Comparison of ENCODE assay signal across 8 mouse cellular contexts in genomic region chr7:81788536-81788935, GRCm38 (mm10). TPM values are rescaled to one million over a fixed set of nuclear protein-coding genes. Genes with fewer than 3 reads are reported as not detected.
DNase-seq lines count a peak whose midpoint lies in the region; ATAC-seq and TF ChIP-seq lines count a peak whose summit lies in the region.

No protein-coding gene starts in this region.

- TF ChIP-seq CTCF in thymus, adult 2 months (IDR thresholded peaks at IDR 0.05; ENCODE audit: borderline replicate concordance, control insufficient read depth, extremely low read depth, insufficient read depth, low read length, poor library complexity) = no peak
- no peak for TF ChIP-seq CTCF in kidney, postnatal 0 days (IDR thresholded peaks at IDR 0.05; ENCODE audit: low read depth)

- H3K27me3 ChIP-seq in thymus, adult 2 months (ENCODE audit: control insufficient read depth, insufficient read depth, low read length) = no peaks in the 10 kb centered on the region
- H3K27me3 ChIP-seq in forebrain, embryonic 10.5 days (ENCODE audit: poor library complexity, severe bottlenecking) = no peaks in the 10 kb centered on the region
- H3K27me3 ChIP-seq in kidney, postnatal 0 days (ENCODE audit: insufficient read depth, low read length) = no peaks in the 10 kb centered on the region
- no peaks in the 10 kb centered on the region for H3K27me3 ChIP-seq in midbrain, embryonic 11.5 days (ENCODE audit: control insufficient read depth, insufficient read depth, low read length)

- peak; percentile 36 for DNase-seq in adrenal gland, adult 2 months
- no peak for DNase-seq in adrenal gland, postnatal 4 days (ENCODE audit: low spot score in 2 of 2)
- peak; percentile 14 for DNase-seq in thymus, adult 2 months
- no peak for DNase-seq in thymus, adult 18-20 months
- DNase-seq in forebrain, embryonic 10.5 days (ENCODE audit: extremely low spot score, low spot score) = no peak
- peak; percentile 46 for DNase-seq in kidney, postnatal 0 days (ENCODE audit: low spot score)
- DNase-seq in midbrain, embryonic 11.5 days (ENCODE audit: low spot score, missing footprints) = no peak
- DNase-seq in retina, embryonic 14.5 days (ENCODE audit: low spot score) = no peak

- peak overlapping the region; percentile 83 for H3K4me2 ChIP-seq in kidney, postnatal 0 days (ENCODE audit: low read length)
- H3K4me2 ChIP-seq in midbrain, embryonic 11.5 days = peak overlapping the region; percentile 88

- no peak for ATAC-seq in kidney, postnatal 0 days (replicated peaks; ENCODE audit: low FRiP score, low read depth)
- ATAC-seq in midbrain, embryonic 11.5 days (ENCODE audit: low FRiP score) = peak; percentile 63; the same call in 1 of the 2 replicates

- H3K9me3 ChIP-seq in forebrain, embryonic 10.5 days = no peaks in the 10 kb centered on the region
- H3K9me3 ChIP-seq in kidney, postnatal 0 days (replicated peaks; ENCODE audit: low read length) = no peaks in the 10 kb centered on the region
- no peaks in the 10 kb centered on the region for H3K9me3 ChIP-seq in midbrain, embryonic 11.5 days (ENCODE audit: control insufficient read depth, low read length)

- 2% methylated on average over 5 of the region's 5 CpGs for WGBS in thymus, adult 2 months
- WGBS in forebrain, embryonic 10.5 days = 9% methylated on average over 5 of the region's 5 CpGs
- WGBS in kidney, postnatal 0 days = 3% methylated on average over 5 of the region's 5 CpGs
- 8% methylated on average over 5 of the region's 5 CpGs for WGBS in midbrain, embryonic 11.5 days

- peak overlapping the region; percentile 59; the same call in 1 of the 2 replicates for H3K4me3 ChIP-seq in thymus, adult 2 months (ENCODE audit: control insufficient read depth, insufficient read depth, low read length)
- H3K4me3 ChIP-seq in forebrain, embryonic 10.5 days = peak overlapping the region; percentile 72
- peak overlapping the region; percentile 59 for H3K4me3 ChIP-seq in kidney, postnatal 0 days (replicated peaks; ENCODE audit: low read depth, low read length)
- peak overlapping the region; percentile 51 for H3K4me3 ChIP-seq in midbrain, embryonic 11.5 days (ENCODE audit: low read depth, low read length)

- peak overlapping the region; percentile 80 for H3K27ac ChIP-seq in thymus, adult 2 months (ENCODE audit: control insufficient read depth, insufficient read depth, low read length)
- H3K27ac ChIP-seq in forebrain, embryonic 10.5 days = peak overlapping the region; percentile 96
- H3K27ac ChIP-seq in kidney, postnatal 0 days = peak overlapping the region; percentile 98
- H3K27ac ChIP-seq in midbrain, embryonic 11.5 days (ENCODE audit: low read depth, low read length) = peak overlapping the region; percentile 97

- TF ChIP-seq POLR2A in thymus, adult 2 months (IDR thresholded peaks at IDR 0.05; ENCODE audit: control insufficient read depth, extremely low read depth, insufficient read depth, low read length, poor library complexity) = no peak

- no peaks in the 10 kb centered on the region; the same call in 1 of the 2 replicates for H3K36me3 ChIP-seq in thymus, adult 2 months (ENCODE audit: control insufficient read depth, insufficient read depth, low read length)
- peaks cover 42% of the 10 kb centered on the region for H3K36me3 ChIP-seq in forebrain, embryonic 10.5 days (replicated peaks)
- peaks cover 5% of the 10 kb centered on the region; the same call in 1 of the 2 replicates for H3K36me3 ChIP-seq in kidney, postnatal 0 days (ENCODE audit: insufficient read depth, low read length)
- peaks cover 4% of the 10 kb centered on the region for H3K36me3 ChIP-seq in midbrain, embryonic 11.5 days (ENCODE audit: control insufficient read depth, insufficient read depth, low read length)

- peaks cover 4% of the 10 kb centered on the region for H3K4me1 ChIP-seq in thymus, adult 2 months (replicated peaks; ENCODE audit: control insufficient read depth, insufficient read depth, low read length)
- peaks cover 22% of the 10 kb centered on the region for H3K4me1 ChIP-seq in forebrain, embryonic 10.5 days
- H3K4me1 ChIP-seq in kidney, postnatal 0 days (replicated peaks; ENCODE audit: insufficient read depth, low read length) = 0 out of 2 replicates have a peak, but pooled peaks cover 3% of the 10 kb centered on the region
- H3K4me1 ChIP-seq in midbrain, embryonic 11.5 days (ENCODE audit: control insufficient read depth, insufficient read depth, low read length) = peaks cover 10% of the 10 kb centered on the region

- peak overlapping the region; percentile 72 for H3K9ac ChIP-seq in kidney, postnatal 0 days (ENCODE audit: low read depth, low read length)
- H3K9ac ChIP-seq in midbrain, embryonic 11.5 days (ENCODE audit: low read length) = peak overlapping the region; percentile 83

RNA-seq across cellular contexts. Expression of gene 3110040N11Rik, which starts 0.7 kb away (rescaled TPM):
- 10 to 100 TPM; 35.1 to 35.8 TPM for total RNA-seq in adrenal gland, adult 2 months (2021)
- polyA plus RNA-seq in adrenal gland, adult 2 months (2012; rRNA removed) = 15.7 and 19.3 TPM in 2 replicates
- 10 to 100 TPM; 36.2 to 42.9 TPM for total RNA-seq in adrenal gland, postnatal 4 days (2021)
- 32.7 and 39.6 TPM in 2 replicates for polyA plus RNA-seq in thymus, adult 2 months (2012; rRNA removed)
- polyA plus RNA-seq in forebrain, embryonic 10.5 days (2016; fragmentation: Nextera tagmentation; extraction: Ambion mirVana) = 38.3 and 40.9 TPM in 2 replicates
- polyA plus RNA-seq in kidney, postnatal 0 days (2015; fragmentation: Nextera tagmentation; extraction: Ambion mirVana) = 46.4 and 49.0 TPM in 2 replicates
- 46.3 and 51.2 TPM in 2 replicates for polyA plus RNA-seq in midbrain, embryonic 11.5 days (2014; fragmentation: Nextera tagmentation; extraction: Ambion mirVana)

RNA-seq across cellular contexts. Expression of gene Ramac, which starts 25.8 kb away (rescaled TPM):
- total RNA-seq in adrenal gland, adult 2 months (2021) = 10 to 100 TPM; 36.6 to 50.2 TPM
- 2.7 and 4.5 TPM in 2 replicates for polyA plus RNA-seq in adrenal gland, adult 2 months (2012; rRNA removed)
- 10 to 100 TPM; 53.7 to 54.1 TPM for total RNA-seq in adrenal gland, postnatal 4 days (2021)
- 11.4 and 13.5 TPM in 2 replicates for polyA plus RNA-seq in thymus, adult 2 months (2012; rRNA removed)
- 127 and 129 TPM in 2 replicates for polyA plus RNA-seq in forebrain, embryonic 10.5 days (2016; fragmentation: Nextera tagmentation; extraction: Ambion mirVana)
- 173 and 175 TPM in 2 replicates for polyA plus RNA-seq in kidney, postnatal 0 days (2015; fragmentation: Nextera tagmentation; extraction: Ambion mirVana)
- polyA plus RNA-seq in midbrain, embryonic 11.5 days (2014; fragmentation: Nextera tagmentation; extraction: Ambion mirVana) = 147 and 160 TPM in 2 replicates

RNA-seq across cellular contexts. Expression of gene Btbd1, which starts 40.7 kb away (rescaled TPM):
- total RNA-seq in adrenal gland, adult 2 months (2021) = 100 to 1,000 TPM; 118 to 159 TPM
- 65.2 and 71.1 TPM in 2 replicates for polyA plus RNA-seq in adrenal gland, adult 2 months (2012; rRNA removed)
- 100 to 1,000 TPM; 101 to 102 TPM for total RNA-seq in adrenal gland, postnatal 4 days (2021)
- 37.5 and 45.2 TPM in 2 replicates for polyA plus RNA-seq in thymus, adult 2 months (2012; rRNA removed)
- 56.6 and 60.7 TPM in 2 replicates for polyA plus RNA-seq in forebrain, embryonic 10.5 days (2016; fragmentation: Nextera tagmentation; extraction: Ambion mirVana)
- 71.1 and 76.5 TPM in 2 replicates for polyA plus RNA-seq in kidney, postnatal 0 days (2015; fragmentation: Nextera tagmentation; extraction: Ambion mirVana)
- polyA plus RNA-seq in midbrain, embryonic 11.5 days (2014; fragmentation: Nextera tagmentation; extraction: Ambion mirVana) = 102 and 106 TPM in 2 replicates

Comparison
In these comparisons a context has a peak if more than half of its experiments do, and no peak if none do; other contexts are left out.
1. DNase-seq: peak in adrenal gland, adult 2 months (single experiment), thymus, adult 2 months (single experiment) and kidney, postnatal 0 days (single experiment); none in adrenal gland, postnatal 4 days (0 of 2), thymus, adult 18-20 months (0 of 2), forebrain, embryonic 10.5 days (single experiment), midbrain, embryonic 11.5 days (single experiment) and retina, embryonic 14.5 days (single experiment).
2. Peak in every context shown above with its lines, with median percentiles within 50 percentile points of each other: H3K27ac ChIP-seq and H3K4me3 ChIP-seq.